Mouse (Mus musculus): ENCODE results near the gene Morc4.

Gene Morc4

DNA sequence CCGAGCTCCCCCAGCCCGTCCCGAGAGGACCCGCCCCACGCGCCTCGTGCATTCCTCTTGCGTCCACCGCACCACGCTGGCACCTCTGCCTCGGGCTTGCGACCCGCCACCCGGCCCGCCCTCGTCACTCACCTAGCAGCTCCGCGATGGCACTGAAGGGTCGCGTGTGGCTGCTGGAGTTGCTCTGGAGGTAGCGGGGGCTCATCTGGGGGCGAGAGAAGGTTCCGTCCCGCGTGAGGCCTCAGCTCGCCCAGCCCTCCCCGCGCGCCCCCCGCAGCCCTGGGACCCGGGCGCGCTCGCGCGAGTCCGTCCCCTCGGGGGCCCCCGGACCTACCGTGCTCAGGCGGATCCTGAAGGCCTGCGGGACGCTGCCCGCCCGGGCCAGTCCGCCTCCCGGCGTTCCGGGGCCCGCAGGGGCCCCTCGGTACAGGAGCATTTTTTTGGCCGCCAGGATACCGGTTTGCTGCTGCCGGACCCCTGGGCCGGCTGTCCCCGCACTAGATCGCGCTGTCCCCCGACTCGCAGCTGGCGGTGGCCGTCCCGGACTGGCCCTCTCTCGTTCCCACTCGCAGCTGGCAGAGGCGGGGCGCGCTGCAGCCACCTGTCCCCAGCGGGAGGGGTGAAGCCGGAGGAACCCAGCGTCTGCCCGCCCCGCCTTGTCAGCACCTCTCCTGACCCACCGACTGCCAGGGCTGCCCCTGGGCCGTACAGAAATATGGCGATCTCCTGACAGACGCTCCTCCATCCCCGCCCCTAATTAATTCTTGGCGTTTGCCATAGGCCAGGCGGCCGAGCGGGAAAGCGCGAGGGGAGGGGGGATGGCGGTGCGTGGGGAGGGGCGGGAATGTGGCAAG, at the start of gene Morc4:
Gene Morc4, minus strand, starts transcription at position 740 of the 854 bp plus-strand sequence.
- peak; percentile 81 for DNase-seq (ENCODE audit: low read depth)

DNA sequence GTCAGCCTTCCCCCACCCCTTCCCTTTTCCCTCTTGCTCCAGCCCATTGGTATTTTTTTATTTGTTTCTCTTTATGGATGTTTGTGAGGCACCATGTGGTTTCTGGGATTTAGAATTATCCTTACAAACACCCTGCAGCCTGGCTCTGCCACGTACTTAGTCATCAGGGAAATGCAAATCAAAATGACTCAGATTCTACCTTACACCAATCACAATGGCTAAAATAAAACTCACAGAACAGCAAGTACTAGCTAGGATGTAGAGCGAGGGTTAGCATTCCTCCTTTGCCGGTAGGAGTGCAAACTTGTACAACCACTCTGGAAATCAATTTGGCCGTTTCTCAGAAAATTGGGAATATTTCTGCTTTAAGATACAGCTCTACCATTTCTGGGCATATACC, 49.1 kb upstream of the Morc4 start:
- DNase-seq (ENCODE audit: low read depth), result peak; percentile 20

DNA sequence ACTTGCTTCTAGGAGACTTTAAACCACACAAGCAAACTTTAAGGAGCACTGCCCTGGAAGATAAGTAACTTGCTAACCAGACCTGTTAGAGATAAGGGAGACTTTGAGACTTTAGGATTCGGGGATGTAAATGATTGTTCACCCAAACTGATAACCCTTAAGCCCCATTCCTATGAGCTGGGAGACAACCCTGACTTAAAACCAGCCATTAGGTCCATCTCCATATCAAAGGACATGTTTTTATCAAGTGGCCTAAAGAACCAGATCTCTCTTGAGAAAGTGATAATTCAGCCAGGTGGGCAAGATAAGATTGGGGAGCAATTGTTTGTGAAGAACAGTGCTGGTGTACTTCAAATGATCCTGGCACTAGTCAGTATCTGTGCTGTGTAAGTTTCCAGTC, 19.9 kb upstream of the Morc4 start:
- no peak for DNase-seq (ENCODE audit: low read depth)

DNA sequence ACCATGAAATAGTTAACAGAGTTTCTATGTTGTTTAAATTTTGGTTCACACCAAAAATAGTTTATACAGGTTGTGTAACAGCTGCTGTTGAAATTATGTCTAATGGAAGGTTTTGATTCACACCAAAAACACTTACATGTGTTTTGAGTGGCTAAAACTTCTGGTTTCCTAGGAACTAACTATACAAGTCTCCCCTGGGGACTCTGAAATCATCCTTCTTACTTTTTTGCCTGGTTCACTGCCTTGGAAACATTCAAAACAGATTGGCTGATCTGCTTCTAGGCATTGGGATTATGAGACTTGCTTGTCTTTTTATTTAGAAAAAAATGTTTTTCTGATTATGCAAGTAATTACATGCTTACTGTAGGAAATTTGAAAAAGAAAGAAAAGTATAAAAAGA, 11.7 kb upstream of the Morc4 start:
- DNase-seq (ENCODE audit: low read depth), result peak; percentile 33

DNA sequence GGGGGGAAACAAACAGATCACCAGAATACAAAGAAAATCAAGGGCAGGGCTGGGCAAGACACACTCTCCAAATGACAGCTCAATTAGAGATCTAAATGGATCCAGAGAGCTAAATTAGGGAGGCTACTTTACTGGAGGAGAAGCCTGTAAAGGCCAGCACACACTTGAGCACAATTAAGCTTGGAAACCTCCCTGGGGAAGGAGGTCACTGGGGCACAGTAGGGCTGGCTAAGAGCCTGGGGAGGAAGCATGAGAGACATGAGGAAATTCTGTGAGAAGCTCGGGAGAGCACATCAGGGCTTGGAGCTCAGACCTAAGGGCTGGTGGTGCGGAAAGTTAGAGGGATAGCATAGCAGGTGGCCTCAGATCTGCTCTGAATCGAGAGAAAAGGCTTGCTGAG, 6.5 kb upstream of the Morc4 start:
- peak; percentile 9 for DNase-seq (ENCODE audit: low read depth)

DNA sequence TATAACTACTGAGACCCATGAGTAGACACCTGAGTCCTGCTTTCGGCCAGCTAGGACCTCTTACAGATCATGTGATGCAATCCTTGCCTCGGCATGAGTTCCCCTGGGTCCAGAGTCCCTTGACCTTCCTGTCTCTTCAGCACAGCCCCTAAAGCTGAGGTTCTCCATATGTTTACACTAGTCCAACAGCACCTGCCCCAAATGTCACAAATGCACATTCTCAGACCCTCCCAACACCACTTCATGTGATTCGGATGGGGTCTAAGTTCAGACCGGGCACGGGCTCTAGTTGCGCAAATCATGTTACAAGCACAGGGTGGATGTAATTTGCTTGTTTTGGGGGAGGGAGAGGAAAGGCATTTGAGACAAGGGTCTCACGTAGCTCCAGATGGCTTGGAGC, 5.6 kb upstream of the Morc4 start:
- no peak for DNase-seq (ENCODE audit: low read depth)

DNA sequence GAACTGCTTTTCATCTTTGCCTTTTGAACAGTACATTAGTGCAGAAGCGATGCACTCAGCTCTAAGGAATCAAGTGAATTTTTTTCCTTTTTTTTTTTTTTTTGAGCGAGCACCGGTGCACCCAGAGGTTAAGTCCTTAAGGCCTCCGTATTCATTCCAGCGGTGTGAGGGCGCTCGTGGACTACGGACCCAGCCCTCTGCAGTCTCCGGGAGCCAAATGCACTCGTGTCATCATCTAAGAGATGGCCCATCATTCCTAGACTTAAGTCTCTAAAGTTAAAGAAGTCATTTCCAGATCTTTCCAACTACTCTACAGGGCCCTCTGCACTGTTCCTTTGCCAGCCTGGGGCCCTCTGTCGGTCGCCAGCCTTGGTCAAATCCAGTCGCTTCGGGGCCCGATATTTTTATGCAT, 1.2 kb downstream of the Morc4 start:
- peak; percentile 73 for DNase-seq (ENCODE audit: low read depth)

DNA sequence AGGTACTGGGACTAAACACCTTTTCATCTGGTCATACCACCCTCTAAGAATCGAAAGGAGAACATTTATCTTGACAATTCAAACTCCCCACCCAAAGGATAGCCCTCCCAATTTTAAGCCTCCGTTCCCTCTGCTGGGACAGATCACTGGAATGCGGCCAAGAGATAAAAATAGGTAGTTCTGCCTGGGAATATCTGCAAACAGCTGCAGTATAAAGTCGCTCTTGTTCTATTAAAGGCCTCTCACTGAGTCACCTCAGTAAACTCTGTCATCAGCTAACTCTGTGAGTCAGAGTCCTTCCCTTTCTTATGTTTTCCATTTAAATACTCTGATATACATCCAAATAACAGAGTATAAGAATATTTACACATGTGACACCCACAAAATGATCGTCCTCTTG, 12.1 kb downstream of the Morc4 start:
- peak; percentile 24 for DNase-seq (ENCODE audit: low read depth)

DNA sequence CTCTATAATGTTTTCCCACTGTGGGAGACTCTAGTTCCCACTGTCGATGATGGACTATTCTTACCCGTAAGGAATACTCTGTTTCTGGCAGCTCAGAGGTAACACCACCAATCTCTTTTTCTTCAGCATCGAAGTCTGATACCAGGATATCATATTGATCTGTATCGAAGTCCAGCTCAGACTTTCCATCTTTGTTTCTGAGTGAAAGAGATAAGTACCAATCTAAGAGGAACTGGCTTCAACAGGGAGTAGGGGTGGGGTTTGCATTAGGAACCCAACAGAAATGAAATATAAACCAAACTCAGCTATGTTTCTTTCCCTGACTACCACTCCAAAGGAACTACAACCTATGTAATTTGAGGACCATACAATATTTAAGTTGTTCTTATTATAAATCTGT, 16.7 kb downstream of the Morc4 start:
- DNase-seq (ENCODE audit: low read depth), result no peak

DNA sequence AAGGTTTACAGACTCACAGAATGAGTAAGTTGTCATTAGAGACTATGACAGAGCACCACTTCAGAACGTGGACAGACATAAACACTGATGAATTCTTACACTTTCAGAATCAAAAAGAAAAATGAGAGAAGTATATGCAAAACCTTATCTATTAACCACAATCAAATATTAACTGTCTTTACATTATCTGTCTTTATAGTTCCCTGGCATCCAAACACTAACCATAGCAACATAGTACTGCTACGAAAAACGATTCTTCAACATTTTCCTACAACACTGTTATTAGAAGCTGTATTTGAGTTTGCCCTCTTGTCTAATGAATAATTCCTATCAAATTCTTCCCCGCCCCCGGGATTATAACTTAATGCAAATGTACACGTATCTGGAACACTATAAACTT, 30.4 kb downstream of the Morc4 start:
- no peak for DNase-seq (ENCODE audit: low read depth)

DNA sequence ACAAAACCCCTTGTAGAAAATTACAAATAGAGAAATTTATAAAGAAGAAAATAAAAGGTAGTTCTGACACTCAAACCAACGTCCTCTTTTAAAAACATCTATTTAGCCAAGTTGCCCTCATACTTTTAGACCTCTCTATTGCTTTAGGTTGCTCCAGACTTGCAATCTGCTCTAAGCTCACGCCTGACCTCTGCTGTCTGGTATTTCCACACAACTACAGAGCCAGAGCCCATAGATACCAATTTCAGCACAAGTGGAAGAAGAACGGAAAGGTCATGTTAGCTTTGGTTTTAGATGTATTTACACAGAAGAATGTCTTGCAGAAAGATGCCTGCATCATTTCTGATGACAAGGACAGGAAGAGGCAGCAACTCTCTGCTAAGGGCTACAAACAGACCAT, 32.4 kb downstream of the Morc4 start:
- DNase-seq (ENCODE audit: low read depth), result peak; percentile 34

DNA sequence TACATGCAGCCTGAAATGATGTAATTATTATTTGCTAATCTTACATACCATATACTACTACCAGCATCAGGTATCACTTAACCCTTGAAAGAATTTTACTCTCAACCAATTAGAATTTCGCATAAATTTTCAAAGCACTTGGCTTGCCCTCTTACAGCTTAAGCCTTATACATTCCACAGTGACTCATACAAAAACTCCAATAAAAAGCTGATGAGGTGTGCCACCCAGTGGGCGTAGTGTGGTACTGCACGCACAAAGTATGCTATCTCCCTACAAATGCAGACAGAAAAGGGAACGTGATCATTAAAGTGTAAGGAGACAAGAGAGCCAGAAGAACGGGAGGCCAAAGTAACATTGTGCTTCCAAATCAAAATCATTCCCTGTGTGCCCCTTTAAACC, 39.0 kb downstream of the Morc4 start:
- DNase-seq (ENCODE audit: low read depth), result peak; percentile 77

DNA sequence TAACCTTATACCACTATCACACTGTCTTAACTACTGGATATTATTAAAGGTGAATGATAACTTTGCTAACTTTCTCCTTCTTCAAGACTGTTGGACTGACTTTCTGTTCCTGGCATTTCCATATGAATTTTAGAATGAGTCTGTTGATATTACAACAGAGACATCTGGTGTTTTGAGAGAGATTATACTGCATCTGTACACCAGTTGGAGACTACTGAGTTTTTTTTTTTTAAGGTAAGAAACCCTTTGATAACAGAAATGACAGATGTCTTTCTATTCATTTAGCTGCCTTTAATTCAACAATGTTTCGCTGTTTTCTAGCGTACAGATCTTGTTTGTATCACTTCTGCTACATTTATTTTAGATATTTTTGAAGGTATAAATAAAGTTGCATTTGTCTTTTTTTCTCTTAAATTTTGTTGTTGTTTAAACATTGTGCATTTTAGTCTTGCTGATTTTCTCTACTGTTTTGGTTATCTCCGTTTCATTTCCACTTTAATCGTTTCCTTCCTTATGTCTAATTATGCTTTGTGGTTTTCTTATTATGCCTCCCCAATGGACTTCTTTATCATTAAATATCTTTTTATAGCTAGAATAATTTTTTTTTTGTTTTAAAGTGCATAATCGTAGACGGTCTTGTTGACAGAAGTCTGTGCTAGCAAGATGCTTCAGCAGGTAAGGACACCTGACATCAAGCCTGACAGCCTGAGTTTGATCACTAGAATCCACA, 42.9 kb downstream of the Morc4 start:
- no peak for DNase-seq (ENCODE audit: low read depth)

DNA sequence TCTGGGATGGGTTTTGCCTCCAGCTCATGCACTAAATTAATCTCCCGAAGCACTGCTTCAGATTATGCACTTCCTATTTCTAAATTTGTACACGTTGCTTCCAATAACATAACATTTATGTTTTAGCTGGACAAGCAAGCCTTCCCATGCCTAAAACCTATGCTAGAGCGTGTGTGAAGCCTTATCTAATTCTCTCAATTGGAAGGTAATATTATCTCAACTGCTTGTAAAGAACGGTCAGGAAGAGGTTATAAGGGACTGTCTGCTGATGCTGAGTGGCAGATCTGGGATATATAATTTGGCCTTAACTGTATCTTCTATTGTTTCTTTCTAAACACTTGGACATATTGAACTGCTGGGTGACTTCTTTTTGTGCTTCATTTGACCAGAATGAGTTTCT, 44.6 kb downstream of the Morc4 start:
- DNase-seq (ENCODE audit: low read depth), result no peak

DNA sequence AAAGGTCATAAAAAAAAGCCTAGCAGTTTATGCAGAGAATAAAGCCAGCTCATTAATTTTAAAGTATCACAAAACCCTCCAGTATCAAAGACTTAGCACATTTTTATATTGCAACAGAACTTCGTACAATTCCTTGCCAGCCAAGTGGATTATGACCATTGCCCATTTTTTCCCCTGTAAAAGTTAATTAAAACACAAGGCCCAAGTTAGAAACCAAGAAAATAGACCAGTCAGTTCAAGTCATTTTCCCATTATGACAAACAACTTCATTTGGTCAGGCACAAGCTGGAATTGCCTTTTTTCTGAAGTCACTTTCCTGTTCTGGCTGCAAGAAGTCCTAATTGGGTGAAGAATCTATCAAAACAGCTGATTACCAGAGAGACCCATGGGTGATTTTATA, 46.1 kb downstream of the Morc4 start:
- no peak for DNase-seq (ENCODE audit: low read depth)

DNA sequence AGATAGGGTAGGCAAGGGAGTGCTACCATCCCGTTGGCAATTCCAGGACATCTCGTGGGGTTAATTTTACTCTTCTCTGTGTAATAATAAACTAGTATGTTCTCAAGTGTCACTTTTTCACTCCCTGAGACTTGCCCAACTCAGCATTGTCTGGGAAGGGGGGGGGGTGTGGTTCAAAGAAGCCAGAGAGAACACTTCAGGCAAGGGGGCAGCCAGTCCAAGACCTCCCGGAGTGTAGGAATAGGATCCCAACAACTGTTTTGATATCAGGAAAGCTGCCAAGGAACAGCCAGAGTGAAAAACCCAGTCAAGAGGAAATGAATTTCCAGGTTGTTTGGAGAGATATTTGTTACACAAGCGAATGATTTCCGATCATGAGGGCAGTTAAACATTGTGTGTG, 56.3 kb downstream of the Morc4 start:
- no peak for DNase-seq (ENCODE audit: low read depth)

DNA sequence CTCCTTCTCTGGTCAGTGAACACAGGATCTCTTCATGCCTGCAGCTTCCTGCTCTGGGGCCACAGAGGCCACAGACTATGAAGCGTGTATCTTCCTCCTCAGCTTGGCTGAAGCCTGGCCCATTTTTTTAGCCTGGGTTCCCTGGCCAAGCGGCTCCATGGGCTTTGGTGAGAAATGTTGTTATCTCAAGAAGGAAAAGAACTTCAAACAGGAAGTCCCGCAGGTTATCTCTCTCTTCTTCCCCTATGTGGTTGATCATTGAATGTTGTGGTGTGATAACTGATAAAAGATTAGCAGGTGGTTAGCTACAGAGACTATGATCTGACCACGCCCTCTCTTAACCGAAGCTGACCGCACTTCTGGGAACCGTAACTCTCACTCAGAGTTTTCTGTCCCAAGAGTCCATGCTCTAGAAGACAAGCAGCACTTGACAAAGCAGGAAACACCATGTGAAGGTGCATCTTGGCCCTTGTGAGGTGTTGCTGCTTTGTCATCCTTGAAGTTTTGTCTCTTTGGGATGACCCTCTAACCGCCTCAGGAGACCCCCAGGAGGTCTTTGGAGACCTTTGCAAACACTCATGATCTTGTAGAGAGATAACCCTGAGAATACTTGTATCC, 57.4 kb downstream of the Morc4 start:
- DNase-seq (ENCODE audit: low read depth), result no peak

DNA sequence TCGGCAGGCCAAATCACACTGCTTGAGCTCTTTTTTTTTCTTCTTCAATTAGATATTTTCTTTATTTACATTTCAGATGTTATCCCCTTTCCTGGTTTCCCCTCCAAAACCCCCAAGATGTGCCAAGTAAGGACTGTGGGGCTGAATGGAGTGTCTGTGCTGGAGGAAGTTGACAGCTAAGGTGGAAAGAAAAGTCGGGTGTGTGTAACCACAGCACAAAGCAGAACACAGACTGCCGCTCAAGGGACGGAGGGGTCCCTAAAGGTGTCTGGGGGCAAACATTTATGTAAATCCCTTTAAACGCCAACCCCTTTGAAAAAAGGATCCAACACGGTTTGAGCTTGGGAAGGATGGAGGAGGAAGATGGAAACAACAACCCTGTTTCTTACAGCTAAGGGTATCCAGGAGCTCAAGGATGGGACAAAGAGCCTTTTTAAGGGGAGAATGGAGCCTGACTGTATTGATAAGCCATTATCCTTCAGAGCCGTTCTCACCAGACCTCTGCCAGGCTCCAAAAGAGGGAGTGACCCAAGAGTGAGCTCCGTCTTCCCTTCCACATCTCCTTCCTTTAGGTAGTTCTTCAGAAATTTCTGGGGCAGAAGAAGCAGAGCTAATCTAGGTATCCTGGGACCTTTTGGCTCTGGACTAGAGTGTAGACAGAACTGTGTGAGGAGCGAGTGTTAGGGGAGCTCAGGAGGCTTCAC, 58.0 kb downstream of the Morc4 start:
- no peak for DNase-seq (ENCODE audit: low read depth)

DNA sequence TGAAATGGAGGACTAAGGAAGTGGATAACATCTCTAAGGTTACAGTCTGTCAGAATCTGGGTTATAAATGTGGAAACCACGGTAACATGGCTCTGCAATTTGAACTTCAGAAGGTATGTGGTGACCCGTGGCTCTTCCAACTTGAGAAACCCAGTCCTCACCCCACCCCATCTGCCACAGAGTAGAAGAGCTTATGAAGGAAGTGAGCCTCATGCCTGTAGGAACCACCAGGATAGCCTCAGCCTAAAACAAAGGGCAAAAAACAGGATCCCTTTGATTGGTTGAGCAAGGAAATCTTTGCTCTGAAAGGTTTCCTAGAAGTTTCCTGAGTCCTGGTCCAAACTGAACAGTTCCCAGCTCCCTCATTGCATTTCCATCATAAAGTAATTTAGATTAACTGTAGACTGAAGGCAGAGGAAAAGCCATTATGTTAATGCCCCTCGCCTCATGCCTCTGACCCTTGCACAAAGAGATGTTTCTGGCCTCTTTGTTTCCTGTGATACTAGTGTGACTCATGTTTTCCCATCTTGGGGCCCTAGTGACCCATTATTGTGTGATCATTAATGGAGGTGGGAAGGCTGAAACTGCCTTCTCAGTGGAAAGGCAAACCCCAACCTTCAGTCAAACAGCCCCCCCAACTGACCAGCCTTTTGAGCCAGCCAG, 58.7 kb downstream of the Morc4 start:
- DNase-seq (ENCODE audit: low read depth), result no peak

DNA sequence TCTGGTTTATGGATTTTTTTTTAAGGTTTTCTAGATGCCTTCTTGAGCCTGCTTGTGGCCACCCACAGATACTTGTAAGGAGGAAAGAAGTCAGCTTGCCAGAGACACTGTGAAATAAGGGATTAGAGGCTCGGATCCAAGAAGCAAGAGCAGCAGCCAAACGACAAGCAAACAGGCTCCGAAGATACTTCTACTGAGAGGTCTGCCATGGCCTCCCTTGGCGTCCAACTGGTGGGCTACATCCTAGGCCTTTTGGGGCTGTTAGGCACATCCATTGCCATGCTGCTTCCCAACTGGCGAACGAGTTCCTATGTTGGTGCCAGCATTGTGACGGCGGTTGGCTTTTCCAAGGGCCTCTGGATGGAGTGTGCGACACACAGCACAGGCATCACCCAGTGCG, 63.0 kb downstream of the Morc4 start:
- DNase-seq (ENCODE audit: low read depth), result no peak

DNA sequence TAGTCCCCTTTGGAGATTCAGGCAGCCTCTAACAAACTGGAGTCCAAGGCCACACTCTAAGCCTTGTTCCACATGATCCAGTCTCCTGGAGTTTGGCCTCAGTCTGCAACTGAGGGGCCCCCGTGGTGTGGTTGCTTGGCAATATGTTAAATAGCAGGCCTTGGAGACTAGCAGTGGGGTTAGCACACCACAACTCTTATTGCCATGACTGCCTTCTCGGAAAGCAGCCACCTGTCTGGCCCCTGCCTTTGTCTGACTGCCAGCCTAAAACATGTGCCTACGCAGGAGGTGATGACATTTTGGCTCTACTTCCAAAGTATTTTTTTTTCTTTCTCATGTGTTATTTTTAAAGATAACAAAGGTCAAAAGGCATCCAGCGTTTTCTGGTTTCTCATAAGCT, 63.4 kb downstream of the Morc4 start:
- no peak for DNase-seq (ENCODE audit: low read depth)

DNA sequence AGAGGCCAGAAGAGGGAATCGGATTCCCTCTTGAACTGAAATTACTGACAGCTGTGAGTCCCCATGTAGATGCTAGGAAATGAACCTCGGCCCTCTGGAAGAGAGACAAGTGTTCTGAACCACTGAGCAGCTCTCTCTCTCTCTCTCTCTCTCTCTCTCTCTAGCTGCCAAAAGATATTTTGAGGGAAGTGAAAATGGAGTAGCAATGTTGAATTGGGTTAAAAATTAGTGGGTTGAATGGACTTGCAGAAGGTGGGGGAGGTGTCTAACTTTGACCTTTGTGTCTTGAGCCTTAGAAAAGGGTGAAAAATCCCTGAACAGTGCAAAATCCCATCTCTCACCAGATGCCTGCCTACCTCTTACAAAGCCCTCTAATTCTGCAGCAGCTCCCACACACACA, 64.1 kb downstream of the Morc4 start:
- DNase-seq (ENCODE audit: low read depth), result peak; percentile 8

All from NIH3T3 (cell line).